Mouse (Mus musculus) heart, adult 2 months (tissue): Measurements from ENCODE around the gene Rnf144a. TPM values are rescaled to one million over a fixed set of nuclear protein-coding genes. Genes with fewer than 3 reads are reported as not detected.

Source experiments
- DNase-seq, 2 experiments: peaks; one replicate each; pipeline ENCODE4 v3.0.0; 2021
- H3K27ac ChIP-seq: fragments of 200-600 bp; 2 replicates; pipeline ENCODE4 v1.8.1; 2022
- H3K27me3 ChIP-seq: fragments of 200-500 bp; 2 replicates; pipeline ENCODE4 v1.6.1; 2012; ENCODE audit warnings: mild to moderate bottlenecking, low read length, inconsistent platforms, mixed read lengths; ENCODE audit not compliant: control insufficient read depth, insufficient read depth
- H3K36me3 ChIP-seq: fragments of 200-500 bp; 2 replicates; pipeline ENCODE4 v1.6.1; 2012; ENCODE audit warnings: low read length, inconsistent platforms; ENCODE audit not compliant: control insufficient read depth, insufficient read depth
- H3K4me1 ChIP-seq: fragments of 200-500 bp; 2 replicates; pipeline ENCODE4 v1.6.1; 2011; ENCODE audit warnings: low read length; ENCODE audit not compliant: control insufficient read depth, insufficient read depth
- H3K4me3 ChIP-seq: fragments of 200-600 bp; 2 replicates; pipeline ENCODE4 v1.8.1; 2022
- H3K79me2 ChIP-seq: fragments of 200-500 bp; replicated peaks from 2 replicates; pipeline ENCODE4 v1.6.1; 2012; ENCODE audit warnings: mild to moderate bottlenecking, inconsistent platforms, low read length, moderate library complexity, mixed read lengths; ENCODE audit not compliant: control insufficient read depth, insufficient read depth
- H3K9ac ChIP-seq: fragments of 200-500 bp; 2 replicates; pipeline ENCODE4 v1.6.1; 2012; ENCODE audit warnings: low read depth, mild to moderate bottlenecking, control low read depth, inconsistent platforms, low read length, mixed read lengths
- CTCF ChIP-seq: fragments of 200-600 bp; IDR thresholded peaks from 2 replicates; pipeline ENCODE4 v1.8.1; 2022; ENCODE audit warnings: antibody characterized with exemption, mild to moderate bottlenecking, moderate library complexity
- EP300 ChIP-seq: fragments of 200-500 bp; IDR thresholded peaks from 2 replicates; pipeline ENCODE4 v1.6.1; 2011; ENCODE audit warnings: low read depth, low read length, control low read depth; ENCODE audit not compliant: insufficient read depth
- POLR2A ChIP-seq: fragments of 200-500 bp; IDR thresholded peaks from 2 replicates; pipeline ENCODE4 v1.6.1; 2011; ENCODE audit warnings: mild to moderate bottlenecking, low read depth, low read length, control low read depth; ENCODE audit not compliant: insufficient read depth
- WGBS: fragments of 180-500 bp; shearing (Covaris S2); methylation state at CpG from one replicate; pipeline ENCODE4 v1.1.7; 2018; 5-methylcytosine and 5-hydroxymethylcytosine counted together
- intact Hi-C: fragments of 180-260 bp; cut with DNase I; formaldehyde crosslinking; loops from one replicate; pipeline ENCODE4 v1.15.1; 2025
- polyA plus RNA-seq: library from polyadenylated mRNA; depleted of rRNA; stranded (reverse); fragments of >200 nt; gene quantifications from 2 replicates; pipeline ENCODE4 v1.2.3, GENCODE M21; 2012
- total RNA-seq, 2 experiments: library from RNA; stranded (reverse); gene quantifications; 2 replicates each; pipeline ENCODE4 v1.2.3; 2021

The Rnf144a gene
- total and polyA plus RNA-seq, 3 experiments = 11.5 to 13.4 (median 12.7) TPM

DNA sequence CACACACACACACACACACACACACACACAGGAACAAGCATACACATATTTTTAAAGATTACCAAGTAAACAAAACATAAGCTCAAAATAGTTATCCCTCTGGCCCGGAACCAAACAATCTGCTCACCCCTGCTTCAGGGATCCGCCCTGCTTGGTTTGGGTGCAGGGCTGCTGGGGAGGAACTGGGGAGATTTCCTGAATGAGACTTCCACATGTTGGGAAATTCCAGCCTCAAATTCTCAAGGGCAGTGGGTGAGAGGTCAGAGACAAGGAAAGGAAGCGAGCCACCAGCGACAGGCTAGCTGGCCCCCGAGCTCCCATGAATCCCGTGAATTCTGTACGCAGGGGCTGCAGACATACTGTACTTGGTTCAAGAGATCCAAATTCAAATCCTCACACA lies 58.9 kb downstream of the Rnf144a start:
- Histone ChIP-seq H3K79me2 (no peaks in the 10 kb centered on the region), H3K36me3 (peaks cover 11% of the 10 kb centered on the region), H3K27me3 (no peaks in the 10 kb centered on the region), H3K4me1 (peaks cover 21% of the 10 kb centered on the region), H3K4me3 (no peak overlapping the region), H3K27ac (peak overlapping the region; percentile 78), H3K9ac (no peak overlapping the region)
- peak; percentile 72 to 84 for DNase-seq
- intact Hi-C loops = loop anchor here (1.0 to 5.0 kb wide), 3 partner anchors 45 to 101 kb away; partner anchors contain the start of genes Rnf144a and Rsad2
- TF ChIP-seq POLR2A (no peak), EP300 (peak; percentile 96)
- 26% methylated on average over 7 of the region's 7 CpGs for WGBS

DNA sequence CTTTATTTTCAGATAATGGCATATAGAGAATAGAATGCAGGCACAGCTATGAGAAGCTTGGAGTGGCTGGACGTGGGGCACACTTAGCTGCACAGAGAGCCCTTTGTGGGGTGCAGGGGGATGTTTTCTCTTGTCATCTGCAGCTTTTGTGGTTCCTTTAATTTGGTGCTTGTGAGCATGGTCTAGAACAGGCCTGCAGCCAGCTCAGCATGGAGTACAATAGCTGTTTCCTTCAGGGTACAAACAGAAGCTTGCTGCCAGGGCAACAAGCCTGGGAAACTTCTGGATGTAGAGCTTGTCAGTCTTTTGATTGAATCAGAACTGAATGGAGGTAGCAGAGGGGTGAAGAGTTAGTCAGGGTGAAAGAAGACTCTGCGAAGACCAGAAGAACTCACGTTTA lies 63.7 kb downstream of the Rnf144a start:
- no peak for DNase-seq
- intact Hi-C loops = no loop called here
- 38% methylated on average over 3 of the region's 3 CpGs for WGBS
- peaks cover 15% of the 10 kb centered on the region for H3K36me3 ChIP-seq
- H3K79me2 ChIP-seq = no peaks in the 10 kb centered on the region
- no peak overlapping the region for H3K4me3 ChIP-seq
- H3K4me1 ChIP-seq = peaks cover 12% of the 10 kb centered on the region
- TF ChIP-seq CTCF (no peak), POLR2A (no peak), EP300 (no peak)
- H3K9ac ChIP-seq = no peak overlapping the region
- H3K27ac ChIP-seq = peak overlapping the region; percentile 40
- H3K27me3 ChIP-seq = no peaks in the 10 kb centered on the region

- TF ChIP-seq POLR2A (no peak), EP300 (no peak), CTCF (no peak)
- Histone ChIP-seq H3K27ac (no peak overlapping the region), H3K36me3 (peaks cover 13% of the 10 kb centered on the region), H3K9ac (no peak overlapping the region), H3K79me2 (peaks cover 2% of the 10 kb centered on the region; the same call in 1 of the 2 replicates), H3K4me1 (peaks cover 12% of the 10 kb centered on the region), H3K4me3 (no peak overlapping the region), H3K27me3 (no peaks in the 10 kb centered on the region)
- intact Hi-C loops = no loop called here
- WGBS = 97% methylated on average over 5 of the region's 5 CpGs
- no peak for DNase-seq
Measured at GRCm38 (mm10) chr12:26344408-26344807, 70.6 kb downstream of the Rnf144a start.

DNA sequence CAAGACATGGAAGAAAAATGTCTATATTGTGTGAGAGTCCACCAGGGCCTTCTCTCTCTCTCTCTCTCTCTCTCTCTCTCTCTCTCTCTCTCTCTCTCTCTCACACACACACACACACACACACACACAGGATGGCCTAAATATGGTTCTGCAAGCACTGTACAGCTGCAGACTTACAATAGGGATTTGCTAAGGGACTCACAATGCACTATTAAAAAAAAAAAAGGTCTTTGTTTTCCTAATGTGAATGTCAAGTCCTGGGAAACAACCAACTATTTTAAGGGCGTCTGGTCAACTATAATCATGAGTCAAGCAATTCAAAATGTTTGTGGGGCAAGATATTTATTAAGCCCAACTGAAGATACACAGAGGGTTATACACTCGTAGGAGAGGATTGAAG lies 71.9 kb downstream of the Rnf144a start:
- H3K27me3 ChIP-seq = no peaks in the 10 kb centered on the region
- peaks cover 2% of the 10 kb centered on the region; the same call in 1 of the 2 replicates for H3K79me2 ChIP-seq
- WGBS = 35% methylated on average over 2 of the region's 2 CpGs
- no peak for DNase-seq
- no peak overlapping the region for H3K9ac ChIP-seq
- TF ChIP-seq EP300 = no peak
- TF ChIP-seq CTCF = no peak
- TF ChIP-seq POLR2A = no peak
- intact Hi-C loops = no loop called here
- peaks cover 13% of the 10 kb centered on the region for H3K36me3 ChIP-seq
- H3K4me1 ChIP-seq = peaks cover 12% of the 10 kb centered on the region
- peak overlapping the region; percentile 61 for H3K27ac ChIP-seq
- H3K4me3 ChIP-seq = no peak overlapping the region

DNA sequence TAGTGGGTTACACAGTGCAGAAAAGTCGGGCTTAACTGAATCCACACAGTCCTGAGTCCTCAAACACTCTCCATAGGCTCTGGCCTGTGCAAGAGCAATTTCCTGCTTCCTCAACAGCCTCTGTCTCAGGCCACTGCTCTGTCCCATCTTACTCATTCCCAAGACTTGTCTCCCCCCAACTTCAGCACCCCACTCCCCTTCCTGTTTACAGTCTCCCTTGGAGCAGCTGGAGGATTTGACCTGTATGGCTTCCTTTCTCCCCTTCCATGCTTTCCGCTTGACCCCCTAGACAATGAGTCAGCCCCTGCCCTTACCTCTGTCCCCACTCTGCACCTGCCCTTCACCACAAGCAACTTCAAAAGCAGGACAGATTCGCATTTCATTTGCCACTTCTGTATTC lies 72.4 kb downstream of the Rnf144a start:
- H3K4me1 ChIP-seq = peaks cover 12% of the 10 kb centered on the region
- H3K36me3 ChIP-seq = peaks cover 13% of the 10 kb centered on the region
- WGBS = 47% methylated on average over 3 of the region's 3 CpGs
- DNase-seq = no peak
- no peak overlapping the region for H3K9ac ChIP-seq
- peaks cover 2% of the 10 kb centered on the region; the same call in 1 of the 2 replicates for H3K79me2 ChIP-seq
- TF ChIP-seq POLR2A (no peak), CTCF (no peak), EP300 (no peak)
- H3K27me3 ChIP-seq = no peaks in the 10 kb centered on the region
- peak overlapping the region; percentile 61 for H3K27ac ChIP-seq
- intact Hi-C loops = no loop called here
- H3K4me3 ChIP-seq = no peak overlapping the region

- H3K27ac ChIP-seq = peak overlapping the region; percentile 61
- TF ChIP-seq CTCF = no peak
- no peak for TF ChIP-seq POLR2A
- H3K4me3 ChIP-seq = no peak overlapping the region
- WGBS = 37% methylated on average over 4 of the region's 4 CpGs
- no peaks in the 10 kb centered on the region for H3K27me3 ChIP-seq
- H3K9ac ChIP-seq = no peak overlapping the region
- intact Hi-C loops = no loop called here
- no peak for DNase-seq
- peaks cover 13% of the 10 kb centered on the region for H3K36me3 ChIP-seq
- H3K4me1 ChIP-seq = peaks cover 12% of the 10 kb centered on the region
- peaks cover 2% of the 10 kb centered on the region; the same call in 1 of the 2 replicates for H3K79me2 ChIP-seq
Measured at GRCm38 (mm10) chr12:26342086-26342485, 73.0 kb downstream of the Rnf144a start.
